Mouse (Mus musculus) lung, adult 2 months (tissue): ENCODE measurements around the gene Snu13. TPM values are rescaled to one million over a fixed set of nuclear protein-coding genes. Genes with fewer than 3 reads are reported as not detected.
A peak's percentile ranks its signal among the peaks of the same experiment; 100 is the strongest.

ENCODE experiments used
- DNase-seq: peaks from one replicate; pipeline ENCODE4 v3.0.0; 2022
- H3K4me1 ChIP-seq: fragments of 200-500 bp; 2 replicates; pipeline ENCODE4 v1.6.1; 2011; ENCODE audit warnings: low read length; ENCODE audit not compliant: control insufficient read depth, insufficient read depth
- H3K4me3 ChIP-seq: fragments of 200-500 bp; replicated peaks from 2 replicates; pipeline ENCODE3; 2011; ENCODE audit warnings: low read depth, mild to moderate bottlenecking, control low read depth, low read length; ENCODE audit errors: extremely low read depth
- CTCF ChIP-seq: fragments of 200-500 bp; IDR thresholded peaks from 2 replicates; pipeline ENCODE4 v1.5.1; 2011; ENCODE audit warnings: mild to moderate bottlenecking, low read length, control low read depth; ENCODE audit not compliant: insufficient read depth
- POLR2A ChIP-seq: fragments of 200-500 bp; IDR thresholded peaks from 2 replicates; pipeline ENCODE4 v1.6.1; 2011; ENCODE audit warnings: low read depth, mild to moderate bottlenecking, control low read depth, low read length, borderline replicate concordance; ENCODE audit errors: extremely low read depth
- WGBS: fragments of 180-500 bp; shearing (Covaris S2); methylation state at CpG from one replicate; pipeline ENCODE4 v1.1.7; 2018; 5-methylcytosine and 5-hydroxymethylcytosine counted together
- polyA plus RNA-seq: library from polyadenylated mRNA; depleted of rRNA; stranded (reverse); fragments of >200 nt; gene quantifications from 2 replicates; pipeline ENCODE4 v1.2.3, GENCODE M21; 2012

The Snu13 gene
- polyA plus RNA-seq, 1 experiment: 56.6 TPM

DNA sequence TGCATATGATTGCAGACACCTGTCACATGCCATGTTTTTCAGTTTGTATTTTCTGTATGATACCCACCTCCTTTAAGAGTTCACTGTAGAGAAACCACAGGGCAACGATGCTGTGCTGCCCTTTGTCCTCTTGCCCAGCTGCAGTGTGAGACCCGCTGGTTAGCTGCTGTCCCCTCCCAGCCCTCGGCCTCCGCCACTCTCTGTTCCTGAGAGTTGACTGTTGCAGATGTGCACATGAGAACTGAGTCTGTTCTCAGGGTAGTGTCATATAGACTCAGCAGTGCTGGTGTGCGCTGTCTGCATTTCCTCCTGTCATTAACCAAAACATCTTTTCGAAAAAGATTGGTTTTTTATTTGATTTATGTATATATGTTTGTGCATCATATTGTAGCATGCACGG is 15.0 kb downstream of the Snu13 start:
- Histone ChIP-seq H3K4me3 (no peak overlapping the region), H3K4me1 (no peaks in the 10 kb centered on the region)
- no peak for DNase-seq
- 86% methylated on average over 7 of the region's 7 CpGs for WGBS
- TF ChIP-seq POLR2A: no peak
- no peak for TF ChIP-seq CTCF

GRCm38 (mm10) chr15:82027726-82028125 is 19.7 kb downstream of the Snu13 start:
- H3K4me3 ChIP-seq: no peak overlapping the region
- H3K4me1 ChIP-seq: no peaks in the 10 kb centered on the region
- no peak for DNase-seq
- WGBS: 67% methylated on average over 7 of the region's 7 CpGs
- TF ChIP-seq CTCF (no peak), POLR2A (no peak)

- TF ChIP-seq CTCF (no peak), POLR2A (no peak)
- Histone ChIP-seq H3K4me3 (no peak overlapping the region), H3K4me1 (no peaks in the 10 kb centered on the region)
- 81% methylated on average over 7 of the region's 7 CpGs for WGBS
- DNase-seq: no peak
Measured at GRCm38 (mm10) chr15:82027276-82027675, 20.1 kb downstream of the Snu13 start.

DNA sequence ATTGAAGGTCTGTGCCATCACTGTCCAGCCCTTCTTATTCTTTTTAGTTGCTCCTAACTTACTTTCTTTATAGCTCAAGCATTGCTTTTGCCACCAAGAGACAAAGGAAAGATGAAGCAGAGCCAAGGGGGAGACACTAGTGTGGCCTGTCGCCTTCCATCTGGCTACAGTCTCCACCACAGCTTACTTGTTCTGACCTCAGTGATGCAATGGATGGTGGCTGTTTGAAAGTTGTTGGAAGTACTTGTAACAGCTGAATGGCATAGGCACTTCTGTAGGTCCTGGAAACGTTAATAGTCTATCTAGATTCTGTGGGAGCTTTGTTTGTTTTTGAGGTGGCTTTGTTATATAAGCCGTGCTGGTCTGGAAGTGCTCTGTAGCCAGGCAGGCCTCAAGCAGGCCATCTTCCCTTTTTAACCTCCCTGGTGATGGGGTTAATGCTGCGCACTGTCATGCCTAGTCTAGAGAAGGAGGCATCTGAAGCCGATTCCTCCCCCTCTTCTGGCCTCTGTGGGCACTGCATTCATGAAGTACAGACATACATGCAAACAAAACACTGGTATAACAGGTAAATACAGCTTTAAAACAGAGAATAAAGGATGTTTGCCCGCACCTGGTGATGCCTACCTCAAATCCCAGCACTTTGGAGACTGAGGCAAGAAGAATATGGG is 23.3 kb downstream of the Snu13 start:
- TF ChIP-seq CTCF (0 out of 2 replicates have a peak, but pooled peaks have one; percentile 2), POLR2A (no peak)
- Histone ChIP-seq H3K4me1 (no peaks in the 10 kb centered on the region), H3K4me3 (no peak overlapping the region)
- DNase-seq: no peak
- 70% methylated on average over 6 of the region's 6 CpGs for WGBS

- no peak for TF ChIP-seq CTCF
- no peak for TF ChIP-seq POLR2A
- no peak for DNase-seq
- no peaks in the 10 kb centered on the region for H3K4me1 ChIP-seq
- 44% methylated on average over 13 of the region's 13 CpGs for WGBS
- no peak overlapping the region for H3K4me3 ChIP-seq
Measured at GRCm38 (mm10) chr15:82022535-82023088, 24.8 kb downstream of the Snu13 start.

DNA sequence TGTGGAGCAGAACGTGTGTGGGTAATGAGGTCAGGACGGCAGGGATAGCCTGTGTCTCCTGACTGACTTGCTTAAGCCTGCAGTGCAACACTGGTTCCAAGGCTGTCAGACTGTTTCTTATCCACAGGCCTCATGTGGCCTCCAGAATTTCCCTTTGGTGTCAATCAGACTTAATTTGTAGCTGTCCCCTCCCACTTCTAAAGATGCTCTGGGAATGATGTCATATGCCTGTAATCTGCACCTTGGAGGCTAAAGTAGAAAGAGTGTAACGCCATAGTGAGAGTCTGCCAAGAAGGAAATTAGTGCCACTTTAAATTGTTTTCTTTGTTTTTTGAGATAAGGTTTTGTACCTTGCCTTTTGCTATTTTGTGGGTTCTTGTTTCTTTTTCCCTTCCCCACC is 28.1 kb downstream of the Snu13 start:
- 74% methylated on average over 3 of the region's 3 CpGs for WGBS
- TF ChIP-seq CTCF: no peak
- no peak for TF ChIP-seq POLR2A

DNA sequence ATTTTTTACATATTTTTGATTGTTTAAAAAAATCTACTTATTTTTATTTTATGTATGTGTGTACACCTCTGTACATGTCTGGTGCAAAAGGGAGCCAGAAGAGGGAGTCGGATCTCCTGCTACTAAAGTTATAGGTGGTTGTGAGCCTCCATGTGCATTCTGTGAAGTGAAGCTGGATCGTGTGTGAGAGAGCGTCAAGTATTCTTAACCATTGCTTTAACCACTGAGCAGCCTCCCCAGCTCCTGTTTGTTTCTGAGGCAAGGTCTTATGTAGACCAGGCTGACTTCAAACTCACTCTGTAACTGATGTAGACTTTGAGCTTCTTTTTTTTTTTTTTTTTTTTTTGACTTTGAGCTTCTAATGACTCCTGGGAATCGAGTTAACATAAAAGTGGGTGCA is 29.9 kb downstream of the Snu13 start:
- H3K4me1 ChIP-seq: peaks cover 7% of the 10 kb centered on the region
- DNase-seq: no peak
- H3K4me3 ChIP-seq: no peak overlapping the region
- 54% methylated on average over 4 of the region's 4 CpGs for WGBS
- no peak for TF ChIP-seq POLR2A
- no peak for TF ChIP-seq CTCF

More for the DNA sequence above, 28.1 kb downstream of the Snu13 start:
- H3K4me1 ChIP-seq: peaks cover 5% of the 10 kb centered on the region
- H3K4me3 ChIP-seq: no peak overlapping the region
- DNase-seq: no peak

DNA sequence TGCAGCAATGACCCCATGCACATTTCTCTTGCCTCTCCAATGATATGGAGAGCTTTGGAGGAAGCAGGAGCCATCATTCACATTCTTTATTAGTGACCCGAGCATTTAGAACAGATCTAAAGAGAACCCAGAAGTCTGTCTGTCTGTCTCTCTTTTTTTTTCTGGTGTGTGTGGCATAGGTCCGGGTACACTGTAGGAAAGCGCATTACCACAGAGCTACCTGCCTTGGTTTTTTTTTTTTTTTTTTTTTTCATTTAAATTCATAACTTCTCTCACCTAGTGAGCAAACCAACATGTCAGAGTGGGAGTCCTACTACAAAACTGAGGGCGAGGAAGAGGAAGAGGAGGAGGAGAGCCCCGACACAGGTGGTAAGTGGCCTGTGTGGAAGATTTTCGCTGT is 30.6 kb downstream of the Snu13 start:
- peaks cover 7% of the 10 kb centered on the region for H3K4me1 ChIP-seq
- peak overlapping the region; percentile 87 for H3K4me3 ChIP-seq
- WGBS: 8% methylated on average over 6 of the region's 6 CpGs
- DNase-seq: no peak
- TF ChIP-seq CTCF (no peak), POLR2A (no peak)

GRCm38 (mm10) chr15:82016101-82016808 is 31.1 kb downstream of the Snu13 start:
- TF ChIP-seq CTCF: no peak
- peak; percentile 81; the same call in 1 of the 2 replicates for TF ChIP-seq POLR2A
- DNase-seq: peak; percentile 100
- H3K4me1 ChIP-seq: peaks cover 7% of the 10 kb centered on the region
- peak overlapping the region; percentile 87 for H3K4me3 ChIP-seq
- WGBS: under 1% methylated on average over 53 of the region's 53 CpGs

DNA sequence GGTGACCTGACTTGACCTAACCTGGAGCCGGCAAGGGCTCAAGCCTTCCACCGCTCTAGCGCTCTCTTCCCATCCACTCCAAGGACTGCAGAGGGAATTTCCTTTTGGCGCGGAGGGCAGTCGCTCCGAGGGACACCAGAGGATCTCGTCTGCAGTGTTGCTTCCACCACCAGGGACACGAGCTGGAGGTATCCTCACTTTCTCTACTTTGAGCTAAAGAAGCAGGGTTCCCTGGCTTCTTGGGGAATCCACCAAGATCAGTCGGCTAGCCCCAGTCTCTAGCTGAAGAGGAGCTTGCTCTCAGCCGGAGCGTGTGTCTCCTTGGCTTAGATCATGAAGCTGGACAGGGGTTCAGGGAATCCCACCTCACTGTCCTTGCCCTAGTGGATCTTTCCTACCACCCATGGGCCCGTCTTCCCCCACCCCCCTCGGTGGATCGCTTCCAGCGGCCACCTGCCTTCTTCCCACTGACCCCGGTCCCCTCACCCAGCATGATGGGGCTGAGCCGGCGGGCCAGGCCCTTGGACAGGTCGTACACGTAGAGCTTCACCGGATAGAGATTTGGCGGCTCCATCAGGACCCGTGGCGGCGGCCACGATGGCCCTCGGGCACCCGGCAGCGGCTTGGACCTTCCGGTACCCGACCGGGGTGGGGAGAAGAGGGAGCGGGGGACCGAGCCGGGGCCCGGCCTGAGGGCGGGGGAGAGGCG is 31.9 kb downstream of the Snu13 start:
- TF ChIP-seq POLR2A: no peak
- TF ChIP-seq CTCF: no peak
- peak overlapping the region; percentile 87 for H3K4me3 ChIP-seq
- H3K4me1 ChIP-seq: peaks cover 7% of the 10 kb centered on the region
- peak; percentile 44 for DNase-seq
- whole genome bisulfite sequencing: under 1% methylated on average over 39 of the region's 39 CpGs
